Mouse (Mus musculus): ENCODE measurements around the gene Smurf1. TPM values are rescaled to one million over a fixed set of nuclear protein-coding genes. Genes with fewer than 3 reads are reported as not detected.
A peak's percentile ranks its signal among the peaks of the same experiment; 100 is the strongest.

Gene Smurf1
- total and polyA plus RNA-seq, 3 experiments = 3.1 to 7.2 (median 4.3) TPM

DNA sequence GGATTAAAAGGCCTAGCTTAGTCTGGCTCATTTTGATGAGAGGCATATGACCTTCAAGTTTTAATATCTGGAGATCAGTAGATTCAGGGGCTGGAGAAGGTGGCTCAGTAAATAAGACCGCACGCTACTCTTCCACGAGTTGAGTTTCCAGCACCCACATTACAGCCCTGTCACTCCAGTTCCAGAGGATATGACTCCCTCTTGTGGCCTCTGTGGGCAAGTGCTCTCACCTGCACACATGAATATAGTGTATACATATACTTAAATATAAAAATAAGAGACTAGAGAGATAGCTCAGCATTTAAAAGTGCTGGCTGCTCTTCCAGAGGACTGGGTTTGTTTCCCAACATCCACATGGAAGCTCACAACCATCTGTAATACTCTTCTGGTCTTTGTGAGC, 113.8 kb downstream of the Smurf1 start:
- Histone ChIP-seq H3K4me3 (replicated peaks in 1 of 3; ENCODE audit: low read depth in 2 of 3, low read length in 2 of 3, poor library complexity in 1 of 3) (no peak overlapping the region), H3K27ac (ENCODE audit: insufficient read depth, low read depth) (no peak overlapping the region), H3K4me1 (ENCODE audit: control insufficient read depth in 1 of 2, insufficient read depth in 2 of 2) (no peaks in the 10 kb centered on the region), H3K9me3 (replicated peaks; ENCODE audit: low read length) (no peaks in the 10 kb centered on the region), H3K9ac (ENCODE audit: insufficient read depth, low read depth) (no peak overlapping the region), H3K27me3 (replicated peaks) (no peaks in the 10 kb centered on the region), H3K4me2 (ENCODE audit: insufficient read depth, low read depth, poor library complexity, severe bottlenecking) (no peak overlapping the region), H3K36me3 (replicated peaks in 1 of 2; ENCODE audit: control insufficient read depth in 1 of 2, insufficient read depth in 1 of 2, low read length in 1 of 2) (peaks cover 76 to 98% of the 10 kb centered on the region in 2 experiments), H3K79me2 (replicated peaks; ENCODE audit: control insufficient read depth, extremely low read depth, insufficient read depth, poor library complexity, severe bottlenecking) (no peaks in the 10 kb centered on the region)
- dilution Hi-C loops (cut with MboI; ENCODE audit: extremely low pct_ligation_motif_present, extremely low pct_unique_long_range_greater_than_20kb, low sequenced_read_pairs) (no loop called here), in situ Hi-C loops (cut with MboI; ENCODE audit: low pct_ligation_motif_present, low pct_unique_long_range_greater_than_20kb, low sequenced_read_pairs) (no loop called here)
- TF ChIP-seq KAT2A (IDR thresholded peaks at IDR 0.05; ENCODE audit: insufficient replicate concordance, low read length) (no peak), POLR2A (IDR thresholded peaks at IDR 0.05; ENCODE audit: low read depth, low read length) (no peak), CTCF (conservative IDR thresholded peaks at IDR 0.05 in 1 of 2, IDR thresholded peaks at IDR 0.05 in 1 of 2; ENCODE audit: low read depth in 2 of 2, low read length in 2 of 2) (peak; percentile 19 to 35; a peak in 2 of 4 replicates)
- no peak for DNase-seq (ENCODE audit: extremely low read depth)

GRCm38 (mm10) chr5:144849932-144850331, 115.7 kb downstream of the Smurf1 start:
- Histone ChIP-seq H3K9ac (ENCODE audit: insufficient read depth, low read depth) (no peak overlapping the region), H3K27ac (ENCODE audit: insufficient read depth, low read depth) (no peak overlapping the region), H3K79me2 (replicated peaks; ENCODE audit: control insufficient read depth, extremely low read depth, insufficient read depth, poor library complexity, severe bottlenecking) (no peaks in the 10 kb centered on the region), H3K36me3 (replicated peaks in 1 of 2; ENCODE audit: control insufficient read depth in 1 of 2, insufficient read depth in 1 of 2, low read length in 1 of 2) (peaks cover 83 to 95% of the 10 kb centered on the region in 2 experiments), H3K9me3 (replicated peaks; ENCODE audit: low read length) (no peaks in the 10 kb centered on the region), H3K4me1 (ENCODE audit: control insufficient read depth in 1 of 2, insufficient read depth in 2 of 2) (no peaks in the 10 kb centered on the region), H3K27me3 (replicated peaks) (no peaks in the 10 kb centered on the region), H3K4me3 (replicated peaks in 1 of 3; ENCODE audit: low read depth in 2 of 3, low read length in 2 of 3, poor library complexity in 1 of 3) (no peak overlapping the region), H3K4me2 (ENCODE audit: insufficient read depth, low read depth, poor library complexity, severe bottlenecking) (no peak overlapping the region)
- in situ Hi-C loops (cut with MboI; ENCODE audit: low pct_ligation_motif_present, low pct_unique_long_range_greater_than_20kb, low sequenced_read_pairs) (no loop called here), dilution Hi-C loops (cut with MboI; ENCODE audit: extremely low pct_ligation_motif_present, extremely low pct_unique_long_range_greater_than_20kb, low sequenced_read_pairs) (no loop called here)
- no peak for DNase-seq (ENCODE audit: extremely low read depth)
- TF ChIP-seq ZNF384 (IDR thresholded peaks at IDR 0.05; ENCODE audit: low read depth, low read length) (no peak), CHD2 (IDR thresholded peaks at IDR 0.05; ENCODE audit: low read length) (no peak), JUND (conservative IDR thresholded peaks at IDR 0.05; ENCODE audit: low read depth, low read length) (no peak), NELFE (IDR thresholded peaks at IDR 0.05; ENCODE audit: low read depth, low read length) (no peak), MAFK (IDR thresholded peaks at IDR 0.05; ENCODE audit: insufficient replicate concordance, low read length) (no peak), NRF1 (IDR thresholded peaks at IDR 0.05; ENCODE audit: low read depth, low read length) (no peak), MAX (IDR thresholded peaks at IDR 0.05; ENCODE audit: low read length) (no peak), SMC3 (IDR thresholded peaks at IDR 0.05; ENCODE audit: low read depth, low read length) (no peak), MXI1 (IDR thresholded peaks at IDR 0.05; ENCODE audit: low read depth, low read length) (no peak), ETS1 (conservative IDR thresholded peaks at IDR 0.05; ENCODE audit: low read depth, low read length) (no peak), ZKSCAN1 (IDR thresholded peaks at IDR 0.05; ENCODE audit: borderline replicate concordance, low read depth, low read length) (no peak), MAZ (IDR thresholded peaks at IDR 0.05; ENCODE audit: low read depth, low read length) (no peak), ELF1 (IDR thresholded peaks at IDR 0.05; ENCODE audit: low read depth, low read length) (no peak), RAD21 (IDR thresholded peaks at IDR 0.05; ENCODE audit: low read depth, low read length) (no peak), USF2 (conservative IDR thresholded peaks at IDR 0.05; ENCODE audit: low read depth, low read length) (no peak), TCF12 (IDR thresholded peaks at IDR 0.05; ENCODE audit: low read depth, low read length) (no peak), BHLHE40 (IDR thresholded peaks at IDR 0.05; ENCODE audit: low read depth, low read length) (no peak)

Data from CH12.LX (cell line).